Mouse (Mus musculus): ENCODE data around the gene Ablim2. TPM values are rescaled to one million over a fixed set of nuclear protein-coding genes. Genes with fewer than 3 reads are reported as not detected.

Ablim2 gene
- total RNA-seq, 2 experiments from 2014 or later = 6.0 to 7.3 TPM

DNA sequence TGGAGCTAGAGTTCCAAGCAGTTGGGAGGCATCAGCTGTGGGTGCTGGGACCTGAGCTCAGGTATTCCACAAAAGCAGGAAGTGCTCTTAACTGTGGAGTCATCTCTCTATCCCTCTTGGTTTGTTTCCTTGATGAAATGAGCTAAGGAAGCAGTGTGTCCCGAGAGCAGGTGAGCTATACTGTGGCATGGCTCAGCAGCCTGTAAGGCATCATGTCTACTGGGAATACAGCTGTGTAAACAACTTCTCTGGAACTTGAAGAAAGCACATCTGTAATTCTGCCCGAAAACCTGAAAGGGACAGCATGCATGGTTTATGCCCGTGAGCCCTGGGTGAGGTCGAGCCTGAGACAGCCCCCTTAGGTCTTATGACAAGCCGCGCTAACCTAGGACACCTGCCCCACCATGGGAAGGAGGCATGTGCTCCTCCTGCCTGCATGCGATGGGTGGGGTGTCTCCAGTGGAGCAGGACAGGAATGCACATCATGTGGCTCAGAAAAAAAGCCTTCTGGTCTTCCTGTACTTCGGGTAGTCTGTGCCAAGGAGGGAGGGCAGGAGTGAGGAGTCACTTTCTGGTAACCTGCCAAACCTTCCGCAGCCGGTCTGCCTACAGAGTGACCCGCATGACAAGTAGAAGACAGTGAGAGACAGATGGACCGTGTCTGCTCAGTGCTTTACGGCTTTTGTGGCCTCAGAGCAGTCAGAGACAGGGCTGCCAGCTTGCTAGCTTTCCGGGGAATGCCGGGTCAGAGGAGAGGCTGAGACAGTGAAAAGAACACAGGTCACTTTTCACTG lies 150.2 kb downstream of the Ablim2 start:
- DNase-seq (ENCODE audit: low spot score in 2 of 2) = peak in 1 of 2 experiments; percentile 50

DNA sequence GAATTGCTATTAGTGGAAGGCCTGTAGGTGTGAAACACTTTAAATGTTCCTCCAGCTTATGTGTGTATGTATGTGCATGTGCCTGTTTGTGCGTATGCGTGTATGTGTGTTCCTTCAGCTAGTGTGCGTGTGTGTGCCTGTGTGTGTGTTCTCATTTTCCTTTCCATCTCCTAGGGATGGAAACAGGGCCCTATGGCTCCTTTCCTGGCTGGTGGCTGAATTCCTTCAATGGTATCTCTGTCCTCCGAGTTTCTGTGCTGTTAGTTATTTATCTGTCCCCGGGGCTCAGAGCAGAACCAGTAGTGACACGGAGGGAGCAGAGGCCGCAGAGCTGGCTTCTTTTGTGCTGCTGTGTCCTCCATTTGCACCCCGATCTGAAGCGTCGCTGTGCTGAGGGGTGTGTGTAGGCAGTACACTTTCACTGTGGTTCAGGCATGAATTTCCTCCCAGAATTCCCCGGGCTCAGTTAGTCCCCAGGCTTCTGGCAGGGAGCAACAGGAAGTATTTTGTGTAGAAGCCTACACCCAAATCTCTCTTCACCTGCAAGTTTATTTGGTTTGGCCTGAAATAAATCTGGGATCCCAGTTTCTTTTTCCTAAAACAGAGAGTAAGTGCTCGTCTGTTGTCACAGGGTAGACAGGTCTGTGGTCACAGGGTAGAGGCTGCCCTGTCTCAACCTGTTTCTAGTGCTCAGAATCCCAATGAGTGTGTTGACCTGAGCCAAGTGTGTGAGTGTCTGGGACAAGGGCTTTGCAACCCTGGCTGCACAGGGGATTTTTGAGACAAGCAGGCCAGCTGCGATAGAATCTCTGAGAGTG lies 151.2 kb downstream of the Ablim2 start:
- DNase-seq (ENCODE audit: low spot score in 2 of 2) = no peak

DNA sequence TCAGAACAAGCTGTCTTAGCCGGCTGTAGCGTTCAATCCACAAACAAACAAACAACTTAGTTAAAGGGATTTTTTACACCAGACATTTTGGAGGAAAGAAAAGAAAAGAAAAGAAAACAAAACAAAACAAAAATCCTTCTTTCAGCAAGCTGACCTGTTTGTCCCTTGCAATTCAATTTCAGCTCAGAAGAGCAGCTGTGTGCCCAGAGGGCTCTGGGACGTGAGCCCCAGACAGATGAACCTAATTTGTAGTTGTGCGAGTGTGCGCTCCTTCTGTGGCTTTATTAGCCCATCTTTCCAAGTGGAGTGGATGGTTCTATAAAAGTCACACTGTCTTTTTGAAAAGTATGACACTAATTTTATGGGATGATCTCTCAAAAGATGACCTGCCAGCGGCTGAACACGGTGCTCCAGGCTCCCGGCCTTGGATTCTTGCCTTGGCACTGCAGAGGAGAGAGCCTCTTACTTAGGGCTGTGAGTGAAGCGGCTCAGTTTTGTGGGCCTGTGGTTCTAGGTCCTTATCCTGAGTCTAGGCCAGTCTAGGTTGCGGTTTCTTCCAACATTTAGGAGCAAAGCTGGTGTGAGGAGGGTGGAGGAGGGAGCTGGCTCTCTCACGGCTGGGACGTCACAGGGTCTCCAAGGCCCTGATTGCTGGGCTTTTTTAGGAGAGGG lies 158.1 kb downstream of the Ablim2 start:
- DNase-seq (ENCODE audit: low spot score in 2 of 2) = no peak

DNA sequence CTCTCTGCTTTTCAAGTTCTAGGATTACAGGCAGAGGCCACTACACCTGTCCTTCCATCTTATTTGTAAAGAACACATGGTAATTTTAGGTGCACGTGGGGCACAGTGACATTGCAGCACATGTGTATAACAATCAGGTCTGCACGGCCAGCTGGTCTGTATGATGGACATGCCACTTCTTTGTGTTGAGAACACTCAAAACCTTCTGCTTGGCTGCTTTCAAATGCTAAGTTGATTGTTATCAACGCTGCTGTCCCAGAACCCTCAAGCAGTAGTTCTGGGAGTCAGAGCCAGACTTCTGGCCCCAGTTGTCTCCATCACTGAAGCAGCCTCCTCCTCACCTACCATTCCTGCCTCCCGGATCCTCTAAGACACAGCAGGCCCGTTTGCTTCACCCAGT lies 159.0 kb downstream of the Ablim2 start:
- DNase-seq (ENCODE audit: low spot score in 2 of 2) = no peak

DNA sequence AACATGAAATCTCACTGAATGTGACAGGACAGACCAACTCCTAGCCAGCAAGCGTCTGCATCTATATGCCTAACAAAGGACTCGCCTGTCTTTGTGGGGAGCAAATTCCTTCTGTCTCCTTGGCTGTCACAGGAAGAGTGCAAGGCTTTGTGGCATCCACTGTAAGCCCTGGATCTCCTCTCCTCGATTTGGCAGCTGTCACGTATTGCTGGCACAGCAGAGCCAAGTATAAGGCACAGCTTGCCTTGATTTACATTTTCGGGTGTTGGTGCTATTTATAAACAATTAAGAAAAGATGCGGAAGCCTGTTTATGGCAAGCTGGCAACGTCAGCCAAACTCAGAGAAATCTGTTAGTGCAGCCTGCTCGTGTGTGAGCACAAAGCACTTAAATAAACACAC lies 160.7 kb downstream of the Ablim2 start:
- DNase-seq (ENCODE audit: low spot score in 2 of 2) = no peak

DNA sequence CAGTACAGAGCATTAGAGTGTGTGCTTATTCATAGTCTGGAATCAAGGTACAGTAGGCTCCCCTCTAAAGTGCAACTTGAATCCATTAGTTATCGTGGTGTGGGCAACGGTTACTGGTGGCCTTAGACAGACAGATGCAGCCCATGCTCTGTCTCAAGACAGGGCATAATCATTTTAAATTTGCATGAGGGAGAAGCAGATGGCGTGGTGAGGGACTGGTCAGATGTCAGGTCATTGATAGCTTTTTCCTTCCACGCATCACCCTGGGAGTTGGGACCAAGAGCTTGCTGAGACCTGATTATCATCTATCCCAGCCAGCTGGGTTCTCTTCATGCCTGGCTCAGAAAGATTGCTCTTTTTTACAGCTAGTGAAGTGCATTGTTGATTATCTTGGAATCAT lies 162.4 kb downstream of the Ablim2 start:
- DNase-seq (ENCODE audit: low spot score in 2 of 2) = no peak

DNA sequence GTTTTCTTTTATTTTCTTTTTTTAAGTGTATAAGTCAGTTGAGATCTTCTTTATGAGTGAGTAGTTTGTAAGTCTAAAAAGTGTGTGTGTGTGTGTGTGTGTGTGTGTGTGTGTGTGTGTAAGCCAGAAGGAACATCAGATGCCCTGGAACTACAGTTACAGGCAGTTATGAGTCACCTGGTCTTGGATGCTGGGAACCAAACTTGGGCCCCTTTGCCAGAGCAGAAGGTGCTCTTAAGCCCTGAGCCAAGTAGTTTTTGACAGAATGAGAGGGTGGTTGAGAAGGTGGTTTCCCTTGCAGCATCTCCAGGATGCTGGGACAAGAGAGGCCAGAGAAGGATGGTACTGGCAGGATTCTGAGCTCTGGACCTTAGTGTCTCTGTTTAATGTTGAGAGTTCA lies 162.9 kb downstream of the Ablim2 start:
- no peak for DNase-seq (ENCODE audit: low spot score in 2 of 2)

DNA sequence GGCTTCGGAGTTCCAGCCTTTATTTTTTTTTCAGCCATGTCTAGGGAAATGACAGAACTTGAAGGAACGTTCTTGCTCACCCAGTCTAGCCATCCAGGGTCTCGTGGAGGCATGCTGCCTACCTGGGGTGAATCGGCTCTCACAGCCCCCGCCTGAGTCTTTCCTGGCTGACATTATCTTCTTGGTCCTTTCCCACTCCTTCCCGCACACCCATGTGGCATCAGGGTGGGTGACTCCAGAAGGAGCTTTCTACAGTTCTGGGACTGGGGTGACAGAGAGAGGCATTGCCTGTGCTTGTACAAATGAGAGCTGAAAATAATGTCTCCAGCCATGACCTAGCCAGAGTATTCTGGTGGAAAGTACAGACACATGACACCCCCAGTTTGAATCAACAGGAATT lies 163.5 kb downstream of the Ablim2 start:
- no peak for DNase-seq (ENCODE audit: low spot score in 2 of 2)

DNA sequence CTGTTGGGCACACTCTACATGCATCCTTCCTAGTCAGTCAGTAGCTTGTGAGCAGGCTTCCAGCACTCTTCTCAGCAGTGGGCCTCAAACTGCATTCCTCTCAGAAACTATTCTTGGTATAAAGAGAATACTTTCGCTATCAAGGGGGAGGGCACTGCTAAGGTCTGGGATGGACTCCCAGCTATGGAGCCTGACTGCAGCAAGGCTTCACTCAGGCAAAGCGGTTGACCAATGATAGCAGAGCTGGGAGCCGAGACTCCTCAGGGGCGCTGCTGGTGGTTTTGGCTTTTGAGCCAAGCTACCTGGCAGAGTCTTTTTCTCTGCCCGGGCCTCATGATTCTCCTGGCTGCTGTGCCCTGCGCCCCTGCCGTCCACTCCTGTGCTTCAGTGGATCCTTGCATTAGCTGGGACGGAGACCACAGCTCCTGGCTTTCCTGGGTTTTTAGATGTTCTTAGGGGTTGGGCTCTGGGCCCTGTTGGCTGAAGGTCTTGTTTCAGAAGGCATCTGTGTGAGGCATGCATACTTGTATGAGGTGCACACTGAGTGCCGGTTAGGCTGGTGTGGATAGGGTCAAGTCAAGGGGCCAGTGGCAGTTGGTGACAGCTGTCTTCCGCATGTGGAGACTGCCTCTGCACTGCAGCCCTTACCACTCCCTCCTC lies 164.0 kb downstream of the Ablim2 start:
- DNase-seq (ENCODE audit: low spot score in 2 of 2) = peak in 1 of 2 experiments; percentile 31

DNA sequence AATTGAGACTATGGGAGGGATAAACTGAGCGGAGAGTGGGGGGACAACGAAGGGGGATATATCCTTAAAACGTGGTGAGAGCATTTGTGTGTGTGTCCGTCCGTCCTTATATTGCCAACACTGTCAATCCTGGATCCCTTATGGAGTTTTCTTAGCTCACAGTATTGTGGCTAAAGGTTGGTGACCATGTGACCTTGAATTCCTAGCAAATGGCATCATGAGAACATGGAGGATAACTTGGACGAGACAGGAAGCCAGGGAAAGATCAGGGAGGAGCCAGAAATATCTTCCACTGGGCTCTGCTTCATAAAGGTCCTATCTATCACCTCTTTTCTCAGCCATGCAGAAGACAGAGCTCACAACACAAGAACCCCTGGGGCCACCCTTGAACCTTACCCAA lies 165.8 kb downstream of the Ablim2 start:
- no peak for DNase-seq (ENCODE audit: low spot score in 2 of 2)

DNA sequence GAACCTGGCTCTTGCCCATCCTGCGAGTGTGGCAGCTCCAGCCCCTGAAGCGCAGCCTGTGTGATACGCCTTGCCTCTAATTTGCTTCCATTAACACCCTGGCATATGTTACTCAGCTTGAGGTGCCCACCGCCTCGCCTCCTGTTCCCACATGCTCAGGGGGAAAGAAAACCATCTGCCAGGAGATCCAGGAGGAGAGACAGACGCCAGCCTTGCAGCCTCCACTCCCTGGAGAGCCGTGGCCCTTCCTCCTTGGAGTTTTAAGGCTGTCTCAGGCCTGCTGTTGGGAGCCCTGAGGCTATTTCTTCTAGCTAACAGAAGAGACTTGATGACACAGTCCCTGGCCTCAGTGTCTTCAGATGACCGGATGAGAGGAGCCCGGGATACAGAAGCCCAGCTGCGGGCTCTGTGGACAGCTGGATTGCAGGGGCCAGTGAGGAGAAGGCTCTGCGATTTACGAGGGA lies 167.5 kb downstream of the Ablim2 start:
- no peak for DNase-seq (ENCODE audit: low spot score in 2 of 2)

DNA sequence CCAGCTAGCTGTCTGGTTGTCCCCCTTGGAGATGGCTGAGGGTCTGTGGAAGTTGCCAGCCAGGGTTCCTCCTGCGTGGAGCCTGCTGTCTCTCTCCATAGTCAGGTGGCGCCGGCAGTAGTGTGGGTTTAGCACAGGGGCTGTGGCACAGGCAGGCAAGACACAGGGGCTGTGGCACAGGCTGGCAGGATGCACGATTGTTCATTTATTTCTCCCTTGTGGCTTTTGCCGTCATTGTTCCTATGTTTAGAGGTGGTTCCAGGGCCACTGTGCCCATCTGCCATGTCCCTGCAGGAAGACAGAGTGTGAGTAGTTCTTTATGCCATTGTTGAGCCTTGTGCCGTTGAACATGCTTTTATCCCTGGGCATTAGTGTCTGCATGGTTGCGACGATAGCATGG lies 168.8 kb downstream of the Ablim2 start:
- DNase-seq (ENCODE audit: low spot score in 2 of 2) = no peak

DNA sequence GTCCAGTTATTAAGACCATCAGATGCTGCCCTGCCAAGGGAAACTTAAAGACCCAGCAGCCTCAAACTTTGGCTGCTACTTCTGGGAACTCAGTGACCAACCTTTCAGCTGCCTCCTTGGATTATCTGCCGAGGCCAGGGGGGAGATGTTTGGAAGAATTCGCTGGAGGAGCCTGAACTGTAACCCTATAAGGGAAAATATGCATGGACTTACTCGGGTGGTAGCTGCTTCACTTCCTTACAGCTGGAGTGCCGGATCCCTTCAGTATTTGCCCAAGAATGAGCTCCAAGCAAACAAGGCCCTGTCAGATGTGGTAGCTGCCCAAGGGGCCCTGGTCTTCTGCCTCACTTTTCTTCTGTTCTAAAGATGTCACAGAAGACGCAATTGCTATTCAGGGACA lies 173.6 kb downstream of the Ablim2 start:
- DNase-seq (ENCODE audit: low spot score in 2 of 2) = no peak

DNA sequence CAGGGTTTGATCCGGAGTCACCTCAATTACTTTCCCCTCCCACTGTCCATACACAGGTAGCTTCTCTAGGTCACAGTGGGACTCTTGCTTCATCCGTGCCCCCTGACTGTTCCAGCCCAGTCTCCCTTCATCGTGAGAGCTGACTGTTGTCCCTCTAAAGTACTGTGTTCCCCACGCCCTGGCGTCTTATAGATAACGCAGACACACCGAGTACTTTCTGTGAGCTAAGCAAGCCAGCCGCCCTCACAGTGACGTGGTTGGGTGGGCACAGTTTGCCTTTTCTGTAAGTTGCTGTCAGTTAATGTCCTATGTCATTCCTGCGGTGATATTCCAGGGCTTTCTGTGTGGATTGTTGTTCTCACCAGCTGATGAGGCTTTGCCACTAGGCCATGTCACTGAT lies 175.4 kb downstream of the Ablim2 start:
- DNase-seq (ENCODE audit: low spot score in 2 of 2) = no peak

Other genes starting within 250 kb of the Ablim2 start
- 1 to 10 TPM; 5.2 to 5.7 TPM for gene Cpz, start 232.2 kb upstream of the Ablim2 start, total RNA-seq (2021)
- gene Trmt44, start 182.8 kb upstream of the Ablim2 start, total RNA-seq (2021) = 10 to 100 TPM; 11.2 to 12.1 TPM
- 10 to 100 TPM; 44.0 to 46.6 TPM for gene Acox3, start 174.8 kb upstream of the Ablim2 start, total RNA-seq (2021)
- 10 to 100 TPM; 39.0 to 45.2 TPM for gene Htra3, start 78.1 kb upstream of the Ablim2 start, total RNA-seq (2021)
- gene Sh3tc1, start 17.9 kb upstream of the Ablim2 start, total RNA-seq (2021) = 10 to 100 TPM; 12.6 to 21.4 TPM
- 10 to 100 TPM; 34.4 to 44.0 TPM for gene Afap1, start 135.4 kb downstream of the Ablim2 start, total RNA-seq (2021)